Mouse (Mus musculus): ENCODE results near the gene Trarg1. TPM values are rescaled to one million over a fixed set of nuclear protein-coding genes. Genes with fewer than 3 reads are reported as not detected.

The Trarg1 gene
- total RNA-seq, 2 experiments from 2014 or later, result 4.6 TPM

DNA sequence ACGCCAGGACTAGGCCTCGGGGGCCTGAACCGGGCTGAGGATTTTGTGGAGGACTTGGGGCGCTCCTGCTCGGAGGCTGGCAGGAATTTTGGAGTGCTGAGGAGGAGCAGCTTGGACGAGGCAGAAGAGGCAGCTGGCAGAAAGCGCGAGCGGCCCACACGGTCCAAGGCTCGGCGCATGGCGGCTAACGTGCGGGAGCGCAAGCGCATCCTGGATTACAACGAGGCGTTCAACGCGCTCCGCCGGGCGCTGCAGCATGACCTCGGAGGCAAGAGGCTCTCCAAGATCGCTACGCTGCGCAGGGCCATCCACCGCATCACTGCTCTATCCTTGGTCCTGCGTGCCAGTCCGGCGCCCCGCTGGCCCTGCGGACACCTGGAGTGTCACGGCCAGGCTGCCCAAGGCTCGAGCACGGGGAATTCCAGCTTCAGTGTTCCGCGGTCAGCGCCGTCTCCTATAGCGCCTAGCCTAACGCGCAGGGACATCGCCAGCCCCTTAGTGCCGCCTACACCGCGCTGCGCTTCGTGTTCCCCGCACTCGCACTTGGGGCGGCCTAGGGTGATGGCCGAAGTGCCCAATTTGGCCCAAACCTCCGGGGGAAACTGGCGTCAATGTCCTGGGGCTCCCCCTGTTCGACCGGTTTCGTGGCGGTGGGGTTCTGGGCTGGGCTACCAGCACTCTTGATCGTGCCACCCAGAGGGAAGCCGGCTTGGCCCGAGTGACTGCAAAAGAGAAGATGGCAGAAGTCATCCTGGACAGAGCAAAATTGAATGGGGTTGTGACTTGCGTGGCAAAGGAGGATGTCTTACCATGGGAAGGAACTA is 6.8 kb upstream of the Trarg1 start:
- DNase-seq, result no peak
- intact Hi-C loops (cut with DNase I), result no loop called here

DNA sequence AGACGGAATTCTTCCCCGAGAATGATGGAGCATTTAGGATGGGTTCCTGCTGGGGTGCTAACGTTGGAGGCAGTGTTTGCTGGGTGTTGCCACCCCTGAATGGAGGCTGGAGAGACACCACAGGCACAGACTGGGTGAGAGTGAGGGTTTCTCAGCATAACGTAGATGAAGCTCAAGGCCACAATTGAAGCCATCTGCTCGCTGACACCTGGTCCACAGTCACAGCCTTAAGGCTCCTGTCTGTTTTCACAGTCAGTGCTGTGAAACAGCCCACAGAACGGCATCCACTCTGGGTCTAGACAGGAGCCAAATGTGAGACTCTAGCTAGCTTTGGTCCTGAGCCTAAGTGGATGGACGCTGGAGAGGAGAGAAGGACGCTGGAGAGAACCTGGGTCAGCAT is 5.4 kb upstream of the Trarg1 start:
- DNase-seq, result no peak
- intact Hi-C loops (cut with DNase I), result no loop called here

DNA sequence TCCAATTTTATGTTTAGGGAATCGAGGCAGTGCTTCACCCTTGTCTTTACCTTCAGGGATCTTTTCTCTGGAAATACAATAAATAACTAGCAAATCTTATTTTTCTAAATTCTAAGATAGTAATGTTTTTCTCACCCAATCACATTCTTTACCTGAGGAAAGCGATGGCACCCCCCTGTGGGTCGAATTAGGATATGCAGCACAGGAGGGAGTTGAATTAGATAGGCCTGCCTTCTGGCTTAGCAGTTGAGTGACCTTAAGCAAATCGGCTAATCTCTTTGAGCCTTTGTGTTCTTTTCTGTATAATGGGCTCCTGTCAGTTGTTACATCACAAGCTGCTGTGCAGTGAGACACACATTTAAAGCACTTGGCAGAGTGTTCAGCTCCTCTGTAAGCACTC is 4.9 kb upstream of the Trarg1 start:
- intact Hi-C loops (cut with DNase I), result loop anchor here (5.0 kb wide), 2 partner anchors 218 to 418 kb away; no protein-coding TSS in a partner anchor
- no peak for DNase-seq

DNA sequence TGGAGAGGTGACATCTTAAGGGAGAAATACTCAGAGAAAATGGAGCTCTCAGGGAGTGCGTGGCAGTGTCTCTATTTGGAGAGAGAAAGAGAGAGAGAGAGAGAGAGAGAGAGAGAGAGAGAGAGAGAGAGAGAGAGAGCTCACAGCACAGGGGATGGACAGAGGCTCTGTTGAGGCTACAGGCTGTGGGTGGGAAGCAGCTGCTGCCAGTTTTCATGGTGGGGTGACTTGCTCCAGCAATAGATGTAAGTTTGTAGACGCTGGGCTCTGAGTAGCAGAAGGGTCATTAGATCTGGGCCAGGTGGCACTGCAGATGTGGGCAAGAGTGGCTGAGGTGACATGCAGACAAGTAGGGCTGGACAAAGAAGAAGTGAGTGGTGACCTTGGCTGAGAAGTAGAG is 6.0 kb downstream of the Trarg1 start:
- intact Hi-C loops (cut with DNase I), result no loop called here
- DNase-seq, result no peak

DNA sequence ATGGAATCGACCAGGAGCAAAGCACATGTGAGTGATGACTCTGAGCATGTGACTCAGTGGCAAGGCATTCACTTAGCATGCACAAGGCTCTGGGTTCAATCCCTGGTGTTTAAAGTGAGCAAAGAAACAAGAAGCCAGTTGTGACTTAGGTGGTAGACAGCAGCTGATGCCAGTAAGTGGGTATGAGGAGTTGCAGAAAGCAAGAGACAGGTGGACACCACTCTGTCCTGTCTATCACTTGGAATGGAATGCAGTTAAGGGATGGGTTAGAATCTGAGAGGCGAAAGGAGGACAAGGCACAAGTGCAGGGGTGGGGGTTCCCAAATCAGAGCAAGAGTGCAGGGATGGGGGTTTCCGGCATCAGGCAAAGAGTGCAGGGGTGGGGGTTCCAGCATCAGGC is 12.5 kb downstream of the Trarg1 start:
- DNase-seq, result no peak
- intact Hi-C loops (cut with DNase I), result no loop called here

DNA sequence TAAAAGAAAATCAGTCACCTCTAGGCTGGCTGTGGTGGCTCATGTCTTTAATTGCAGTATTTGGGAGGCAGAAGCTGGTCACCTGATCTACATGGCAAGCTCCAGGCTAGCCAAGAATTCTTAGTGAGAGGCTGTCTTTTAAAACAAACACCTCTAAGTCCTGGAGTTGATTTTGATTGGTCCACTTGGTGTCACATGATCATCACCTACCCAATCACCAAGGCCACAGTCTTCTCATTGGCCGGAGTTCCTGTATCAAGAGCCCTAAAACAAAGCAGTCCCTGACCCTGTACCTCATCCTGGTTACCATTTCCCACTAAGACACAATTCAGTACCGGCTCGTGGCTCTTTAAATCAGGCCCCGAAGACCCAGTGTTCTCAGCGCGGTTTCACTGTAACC is 16.2 kb downstream of the Trarg1 start:
- intact Hi-C loops (cut with DNase I), result no loop called here
- DNase-seq, result no peak

DNA sequence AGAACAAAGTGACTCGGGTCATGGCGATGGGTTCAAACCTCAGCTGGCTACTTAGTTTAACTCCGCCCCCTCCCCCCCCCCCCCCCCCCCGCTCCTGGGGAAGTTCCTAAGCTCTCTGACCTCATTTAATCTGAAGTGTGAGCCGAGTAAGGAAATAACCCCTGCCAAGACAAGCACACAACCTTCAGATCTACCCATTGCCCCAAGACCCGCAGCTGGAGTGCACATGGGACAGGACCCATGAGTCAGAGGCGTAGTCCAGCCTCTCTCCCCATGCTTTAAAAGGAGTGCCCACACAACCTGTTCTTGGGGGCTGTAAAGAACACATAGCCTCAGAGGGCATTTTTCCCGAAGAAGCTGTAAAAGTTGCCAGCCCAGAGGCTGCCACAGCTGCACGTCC is 20.0 kb downstream of the Trarg1 start:
- DNase-seq, result no peak
- intact Hi-C loops (cut with DNase I), result no loop called here

DNA sequence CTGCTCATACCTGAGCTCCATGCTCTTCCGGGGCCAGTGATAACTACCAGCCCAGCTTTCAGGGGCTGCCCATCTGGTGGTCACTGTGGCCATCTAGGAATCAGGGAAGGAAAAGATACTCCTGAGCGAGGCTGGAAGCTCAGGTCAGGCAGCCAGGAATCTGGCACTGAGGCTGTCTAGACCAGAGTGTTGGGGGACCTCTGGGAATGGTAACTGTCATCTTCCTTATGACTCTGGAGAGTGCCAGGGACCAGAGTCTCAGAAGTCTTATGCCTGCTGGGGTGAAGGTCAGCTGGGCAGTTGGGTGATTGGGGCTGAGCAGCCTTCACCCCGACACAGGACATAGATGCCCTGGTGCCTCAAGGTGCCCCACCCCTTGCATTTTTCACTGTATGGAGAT is 28.0 kb downstream of the Trarg1 start:
- intact Hi-C loops (cut with DNase I), result no loop called here
- DNase-seq, result no peak

DNA sequence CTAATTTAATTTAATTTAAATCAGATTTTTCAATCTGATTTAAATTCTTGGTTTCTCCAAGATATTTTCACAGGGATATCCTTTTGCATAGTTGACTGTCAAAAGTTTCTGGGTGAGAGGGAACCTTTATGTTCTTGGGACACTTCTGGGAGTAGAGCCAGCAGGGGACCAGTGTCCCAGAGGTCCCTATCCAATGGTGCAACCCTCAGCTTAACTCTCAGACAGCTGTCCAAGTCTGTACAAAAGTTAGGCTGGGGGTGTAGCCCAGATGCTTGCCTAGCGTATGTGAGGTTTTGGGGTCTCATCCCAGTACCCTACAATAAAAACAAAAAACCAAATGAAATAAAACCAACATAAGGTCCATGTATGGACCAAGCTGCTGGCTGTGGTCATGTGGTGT is 28.5 kb downstream of the Trarg1 start:
- intact Hi-C loops (cut with DNase I), result no loop called here
- DNase-seq, result no peak

DNA sequence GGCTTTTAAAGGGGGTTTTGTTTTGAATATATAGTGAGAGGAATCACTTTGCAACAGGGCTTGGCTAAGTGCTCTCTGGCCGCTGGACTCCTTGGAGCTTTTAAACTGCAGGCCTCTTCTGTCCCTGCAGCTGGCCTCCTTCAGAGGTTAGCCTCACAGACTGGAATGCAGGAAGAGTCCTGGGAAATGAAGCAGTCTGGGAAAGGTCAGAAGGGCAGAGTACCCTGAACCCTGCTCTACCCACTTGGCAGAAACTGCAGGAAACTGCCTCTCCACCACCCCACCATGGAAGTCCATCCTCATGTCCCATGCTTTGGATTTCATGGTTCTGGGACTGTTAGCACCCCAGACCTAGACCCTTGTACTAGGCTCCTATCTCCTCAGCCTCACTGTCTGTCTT is 29.3 kb downstream of the Trarg1 start:
- intact Hi-C loops (cut with DNase I), result no loop called here
- DNase-seq, result peak in 1 of 2 experiments; percentile 6

DNA sequence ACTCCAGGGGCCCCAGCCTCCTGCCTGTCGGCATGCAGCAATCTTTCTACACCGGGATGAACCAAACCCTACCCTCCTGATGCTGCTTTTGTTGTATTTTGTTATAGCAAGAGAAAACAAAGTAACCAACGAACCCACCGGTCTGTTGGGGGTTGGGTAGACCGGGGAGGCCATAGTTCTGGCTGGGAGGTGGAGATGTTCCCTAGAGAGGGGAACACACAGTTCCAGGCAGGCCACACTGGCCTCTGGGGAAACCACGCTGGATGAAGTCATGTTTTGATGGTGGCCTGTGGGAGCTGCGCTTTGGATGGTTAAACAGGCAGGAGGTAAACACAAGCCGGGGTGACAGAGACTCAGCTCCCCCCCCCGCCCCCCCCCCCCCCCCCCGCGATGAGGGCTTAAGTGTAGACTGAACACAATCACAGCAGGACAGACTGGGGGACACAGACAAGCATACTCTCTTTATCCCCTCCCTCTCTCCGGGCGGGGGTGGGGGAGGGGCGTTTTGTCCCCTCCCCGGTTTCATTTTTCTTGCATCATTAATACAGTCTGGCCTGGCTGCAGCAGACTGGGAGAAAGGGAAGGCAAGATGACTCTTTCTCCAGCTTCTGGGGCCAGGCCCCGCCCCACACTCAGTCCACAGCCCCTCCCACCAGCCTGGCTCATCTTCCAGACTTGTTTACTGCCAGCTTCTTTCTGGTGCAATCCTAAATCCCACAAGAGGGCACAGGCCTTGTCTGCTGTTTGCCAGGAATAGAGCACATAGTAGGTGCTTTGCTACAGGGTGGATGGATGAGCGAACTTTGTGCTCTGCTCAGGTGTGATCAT is 30.2 kb downstream of the Trarg1 start:
- intact Hi-C loops (cut with DNase I), result no loop called here
- peak; percentile 43 to 53 for DNase-seq

DNA sequence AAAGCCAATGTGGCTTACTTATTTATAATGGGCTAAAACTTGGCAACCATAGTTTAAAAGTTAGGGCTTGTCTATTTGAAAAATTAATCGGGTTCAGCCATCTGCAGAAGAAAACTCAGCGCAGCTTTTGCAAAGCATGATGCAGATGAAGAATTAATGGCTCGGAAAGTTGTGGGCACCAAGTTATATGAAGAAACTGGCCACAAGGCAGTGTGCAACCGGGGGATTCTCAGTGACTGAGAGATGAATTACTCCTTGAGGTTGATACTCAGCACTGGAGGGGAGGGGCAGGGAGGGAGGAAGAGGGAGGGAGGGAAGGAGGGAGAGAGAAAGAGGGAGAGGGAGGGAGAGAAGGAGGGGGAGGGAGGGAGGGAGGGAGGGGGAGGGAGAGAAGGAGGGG is 37.4 kb downstream of the Trarg1 start:
- DNase-seq, result no peak

DNA sequence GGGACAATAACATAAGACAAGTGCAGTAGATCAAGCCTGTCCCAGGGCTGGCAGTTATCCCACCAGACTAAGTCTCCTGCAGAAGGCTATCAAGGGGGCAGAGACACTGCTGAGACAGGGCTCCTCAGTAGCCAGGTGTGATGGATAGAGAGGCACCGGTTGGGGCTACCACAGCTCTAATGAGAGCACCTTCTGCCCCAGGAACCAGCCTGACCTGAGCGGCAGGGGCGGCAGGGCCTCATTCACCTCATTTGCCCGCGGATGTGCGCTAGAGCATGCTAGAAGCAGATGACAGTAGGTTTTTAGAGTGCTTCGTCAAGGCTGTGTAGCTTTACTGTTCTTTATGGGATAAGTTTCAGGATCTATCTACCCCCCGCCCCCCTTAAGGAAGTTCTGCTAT is 44.3 kb downstream of the Trarg1 start:
- intact Hi-C loops (cut with DNase I), result no loop called here

More for the DNA sequence above, 37.4 kb downstream of the Trarg1 start:
- intact Hi-C loops (cut with DNase I), result no loop called here

DNA sequence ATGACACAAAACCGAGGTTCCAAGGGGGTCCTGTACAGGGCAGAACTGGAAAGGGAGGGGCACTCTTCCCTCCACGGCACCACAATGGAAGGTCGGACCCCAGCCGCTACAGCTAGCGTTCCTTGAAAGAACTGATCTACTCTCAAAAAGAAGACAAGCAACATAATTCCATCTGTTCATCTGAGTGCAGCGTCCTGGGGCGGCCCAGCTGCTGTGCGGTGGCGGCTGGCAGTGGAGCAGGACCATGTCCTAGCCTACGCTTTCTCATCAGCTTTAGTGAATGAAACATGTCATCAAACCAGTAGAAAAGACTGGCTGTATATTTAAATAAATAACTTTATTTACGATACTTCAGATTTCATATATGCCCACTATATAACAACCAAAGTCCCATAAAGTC is 48.5 kb downstream of the Trarg1 start:
- DNase-seq, result no peak
- intact Hi-C loops (cut with DNase I), result no loop called here

More for the DNA sequence above, 44.3 kb downstream of the Trarg1 start:
- DNase-seq, result no peak

DNA sequence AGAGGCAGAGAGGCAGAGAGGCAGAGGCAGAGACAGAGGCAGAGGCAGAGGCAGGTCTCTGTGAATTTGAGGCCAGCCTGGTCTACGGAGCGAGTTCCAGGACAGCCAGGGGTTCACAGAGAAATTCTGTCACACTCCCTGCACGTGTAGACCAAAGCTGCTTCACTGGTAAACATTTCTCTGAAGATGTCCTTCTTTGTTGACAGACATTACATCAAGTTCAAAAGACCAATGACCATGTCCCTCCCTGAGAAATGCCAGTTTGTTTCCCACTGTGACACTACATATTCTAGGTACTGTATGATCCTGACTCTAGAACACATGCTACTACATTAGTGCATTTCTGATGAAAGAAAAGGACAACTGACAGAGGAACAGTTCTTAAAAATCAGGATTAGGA is 51.0 kb downstream of the Trarg1 start:
- intact Hi-C loops (cut with DNase I), result no loop called here
- DNase-seq, result no peak

DNA sequence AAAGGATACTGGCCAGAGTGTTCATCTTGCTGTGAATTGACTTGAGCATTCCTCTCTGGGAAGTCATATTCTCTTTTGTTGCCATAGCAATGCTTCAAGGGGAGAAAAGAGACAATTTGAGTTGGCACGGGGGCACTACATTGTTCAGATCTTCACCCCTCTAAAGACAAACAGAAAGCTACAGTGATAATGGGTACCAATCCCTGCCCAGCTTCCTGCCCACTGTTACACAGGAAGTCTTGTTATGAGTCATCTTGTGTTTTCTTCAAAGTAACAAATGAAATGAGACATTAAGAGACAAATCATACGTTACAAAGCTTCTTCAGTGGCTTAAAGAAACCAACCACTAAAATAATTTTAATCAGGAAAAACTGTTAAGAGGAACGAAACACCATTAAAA is 55.0 kb downstream of the Trarg1 start:
- DNase-seq, result no peak
- intact Hi-C loops (cut with DNase I), result no loop called here

DNA sequence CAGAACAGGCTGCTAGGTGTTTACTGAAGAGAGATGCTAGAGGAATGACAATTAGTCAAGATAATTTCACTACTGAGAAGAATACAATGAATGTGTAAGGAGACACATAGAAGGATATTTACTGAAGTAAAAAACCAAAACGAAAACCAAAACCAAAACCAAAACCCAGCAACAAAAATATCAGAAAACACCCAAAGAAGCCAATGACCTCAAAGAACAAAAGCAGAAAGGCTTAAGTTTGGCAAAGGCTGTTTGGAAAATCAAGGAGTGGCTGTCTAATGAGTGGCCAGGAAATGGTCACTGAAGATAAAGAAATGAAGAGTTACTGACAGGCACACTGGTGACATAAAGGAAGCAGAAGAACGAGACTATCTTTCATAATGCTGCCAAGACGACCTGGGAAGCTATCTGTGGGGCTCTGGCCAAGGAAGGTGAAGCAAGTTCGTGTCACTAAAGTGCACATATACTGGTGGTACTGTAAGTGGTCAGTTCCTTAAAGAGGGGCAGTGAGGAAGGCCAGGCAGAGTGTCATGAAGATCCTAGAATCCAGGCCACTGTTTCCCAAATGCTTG is 56.2 kb downstream of the Trarg1 start:
- DNase-seq, result peak in 1 of 2 experiments; percentile 14
- intact Hi-C loops (cut with DNase I), result no loop called here

DNA sequence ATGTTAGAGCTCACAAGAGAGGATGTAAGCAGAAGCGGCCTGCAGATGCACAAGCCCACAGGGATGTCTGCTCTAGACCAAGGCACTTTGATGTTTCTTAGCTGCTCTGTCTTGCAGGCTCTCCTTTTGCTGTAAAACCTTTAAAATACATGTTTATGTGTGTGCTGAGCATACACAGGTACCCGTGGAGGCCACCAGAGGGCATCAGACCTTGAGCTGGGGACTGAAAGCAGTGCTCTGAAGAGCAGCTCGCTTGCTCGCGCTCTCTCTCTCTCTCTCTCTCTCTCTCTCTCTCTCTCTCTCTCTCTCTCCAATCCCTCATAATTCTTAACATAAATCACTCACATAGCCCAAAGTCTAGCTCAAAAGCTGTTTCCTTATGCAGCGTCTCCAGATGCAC is 59.5 kb downstream of the Trarg1 start:
- intact Hi-C loops (cut with DNase I), result no loop called here
- DNase-seq, result no peak

DNA sequence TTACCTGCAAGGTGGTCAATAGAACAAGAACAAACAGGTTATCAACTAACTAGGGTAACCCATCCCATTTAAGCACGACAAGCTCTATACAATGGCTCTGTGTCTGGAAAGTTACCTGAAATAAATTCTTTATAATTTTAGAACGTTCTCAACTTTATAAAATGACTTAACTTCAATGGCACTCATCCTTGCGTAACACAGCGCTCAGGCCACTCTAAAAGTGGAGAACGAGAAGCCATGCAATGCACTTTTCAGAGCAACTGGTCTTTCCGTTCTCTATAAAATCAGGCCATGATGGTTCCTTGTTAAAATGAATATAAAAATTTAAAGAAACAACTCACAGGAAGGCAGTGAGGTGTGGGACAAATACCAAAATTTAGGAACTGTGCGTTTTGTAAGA is 62.9 kb downstream of the Trarg1 start:
- no peak for DNase-seq
- intact Hi-C loops (cut with DNase I), result loop anchor here (5.0 kb wide), 1 partner anchor 85 kb away; no protein-coding TSS in a partner anchor

DNA sequence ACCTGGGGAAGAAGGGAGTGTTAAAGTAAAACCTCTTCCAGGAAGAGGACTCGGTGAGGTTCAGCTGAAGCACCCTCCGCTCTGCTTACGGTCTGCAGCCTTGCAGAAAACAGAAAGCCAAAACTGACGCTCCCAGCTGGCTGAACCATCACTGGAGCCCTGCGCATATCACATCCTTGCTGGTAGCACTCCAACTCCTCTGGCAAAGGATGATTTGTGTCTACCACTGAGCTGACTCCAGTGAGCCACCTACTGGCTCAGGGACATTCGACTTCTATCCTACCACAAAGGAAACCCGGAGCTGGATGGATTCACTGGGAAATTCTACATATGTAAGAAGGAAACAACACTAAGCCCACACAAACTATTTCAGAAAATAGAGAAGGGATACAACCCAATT is 64.9 kb downstream of the Trarg1 start:
- intact Hi-C loops (cut with DNase I), result loop anchor here (2.0 to 5.0 kb wide), 2 partner anchors 68 to 87 kb away; no protein-coding TSS in a partner anchor

DNA sequence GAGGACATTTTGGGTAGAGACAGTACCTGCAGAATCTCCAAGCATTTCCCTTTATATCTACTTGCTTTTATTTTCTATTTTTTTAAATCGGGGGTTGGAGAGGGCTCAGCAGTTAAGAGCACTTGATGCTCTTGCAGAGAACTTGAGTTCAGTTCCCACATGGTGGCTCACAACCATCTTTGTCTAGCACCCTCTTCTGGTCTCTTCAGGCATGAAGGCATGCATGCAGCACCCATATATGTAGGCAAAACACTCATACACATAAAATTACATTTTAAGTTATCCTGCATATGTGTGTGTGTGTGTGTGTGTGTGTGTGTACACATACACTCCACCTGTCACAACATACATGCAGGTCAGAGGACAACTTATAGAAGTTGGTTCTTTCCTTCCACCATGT is 66.3 kb downstream of the Trarg1 start:
- intact Hi-C loops (cut with DNase I), result loop anchor here (2.0 kb wide), 1 partner anchor 69 kb away; no protein-coding TSS in a partner anchor
- DNase-seq, result no peak

More for the DNA sequence above, 64.9 kb downstream of the Trarg1 start:
- DNase-seq, result peak; percentile 51 to 62
